ENCODE assay signal across 8 mouse cellular contexts in genomic region chr3:145938405-145939349, GRCm38 (mm10). TPM values are rescaled to one million over a fixed set of nuclear protein-coding genes. Genes with fewer than 3 reads are reported as not detected.
DNase-seq lines count a peak whose midpoint lies in the region; ATAC-seq and TF ChIP-seq lines count a peak whose summit lies in the region.

No protein-coding gene starts in this region.

- H3K4me2 ChIP-seq in embryonic facial prominence, embryonic 15.5 days (replicated peaks), result peak overlapping the region; percentile 74
- H3K4me2 ChIP-seq in kidney, embryonic 15.5 days, result peak overlapping the region; percentile 77
- peak overlapping the region; percentile 85 for H3K4me2 ChIP-seq in midbrain, embryonic 13.5 days (replicated peaks)

- ATAC-seq in Patski, result peak; percentile 65
- ATAC-seq in embryonic facial prominence, embryonic 15.5 days (ENCODE audit: insufficient number of reproducible peaks, low FRiP score, low TSS enrichment, low read depth), result no peak
- ATAC-seq in kidney, embryonic 15.5 days (replicated peaks; ENCODE audit: low FRiP score), result peak; percentile 31
- ATAC-seq in midbrain, embryonic 13.5 days, result peak; percentile 43

- no peaks in the 10 kb centered on the region for H3K27me3 ChIP-seq in Patski
- no peaks in the 10 kb centered on the region for H3K27me3 ChIP-seq in embryonic facial prominence, embryonic 15.5 days
- no peaks in the 10 kb centered on the region for H3K27me3 ChIP-seq in kidney, embryonic 15.5 days
- H3K27me3 ChIP-seq in midbrain, embryonic 13.5 days, result no peaks in the 10 kb centered on the region

- no peak for DNase-seq in layer of hippocampus, adult 2 months (ENCODE audit: low spot score in 2 of 2)
- no peak for DNase-seq in layer of hippocampus, adult 18-20 months (ENCODE audit: low spot score in 2 of 2)
- DNase-seq in Patski (ENCODE audit: low read depth, low spot score), result no peak
- no peak for DNase-seq in urinary bladder, adult 2 months (ENCODE audit: low spot score)
- DNase-seq in spleen, postnatal 36 days (ENCODE audit: low spot score in 2 of 2), result no peak

- peaks cover 22% of the 10 kb centered on the region for H3K36me3 ChIP-seq in embryonic facial prominence, embryonic 15.5 days
- peaks cover 43% of the 10 kb centered on the region for H3K36me3 ChIP-seq in kidney, embryonic 15.5 days
- peaks cover 30% of the 10 kb centered on the region for H3K36me3 ChIP-seq in midbrain, embryonic 13.5 days

- 0 out of 2 replicates have a peak, but pooled peaks have one; percentile 10 for TF ChIP-seq CTCF in layer of hippocampus, adult 2 months (conservative IDR thresholded peaks at IDR 0.05)
- TF ChIP-seq CTCF in Patski (IDR thresholded peaks at IDR 0.05), result no peak

- 17% methylated on average over 50 of the region's 50 CpGs for WGBS in embryonic facial prominence, embryonic 15.5 days
- 18% methylated on average over 50 of the region's 50 CpGs for WGBS in kidney, embryonic 15.5 days
- 22% methylated on average over 37 of the region's 50 CpGs for WGBS in midbrain, embryonic 13.5 days

- in situ Hi-C loops in Patski (cut with MboI; ENCODE audit: low pct_unique_long_range_greater_than_20kb), result no loop called here

- CTCF ChIA-PET in Patski (lab: Charles Lee), result interaction anchor here (0.6 to 3.5 kb wide), 14 partner anchors 8 to 446 kb away, joined by 3 to 39 read pairs (median 4); partner anchors contain the start of gene Bcl10

- H3K9ac ChIP-seq in embryonic facial prominence, embryonic 15.5 days, result peak overlapping the region; percentile 73
- H3K9ac ChIP-seq in kidney, embryonic 15.5 days, result peak overlapping the region; percentile 94
- peak overlapping the region; percentile 95 for H3K9ac ChIP-seq in midbrain, embryonic 13.5 days (replicated peaks)

- peaks cover 28% of the 10 kb centered on the region for H3K4me1 ChIP-seq in embryonic facial prominence, embryonic 15.5 days
- peaks cover 37% of the 10 kb centered on the region for H3K4me1 ChIP-seq in kidney, embryonic 15.5 days
- peaks cover 39% of the 10 kb centered on the region for H3K4me1 ChIP-seq in midbrain, embryonic 13.5 days (replicated peaks)

- H3K9me3 ChIP-seq in embryonic facial prominence, embryonic 15.5 days (replicated peaks), result no peaks in the 10 kb centered on the region
- H3K9me3 ChIP-seq in kidney, embryonic 15.5 days (replicated peaks), result no peaks in the 10 kb centered on the region
- no peaks in the 10 kb centered on the region for H3K9me3 ChIP-seq in midbrain, embryonic 13.5 days

- H3K4me3 ChIP-seq in layer of hippocampus, adult 2 months, result peak overlapping the region; percentile 69
- peak overlapping the region; percentile 72 for H3K4me3 ChIP-seq in embryonic facial prominence, embryonic 15.5 days (replicated peaks)
- H3K4me3 ChIP-seq in kidney, embryonic 15.5 days (replicated peaks), result peak overlapping the region; percentile 100
- H3K4me3 ChIP-seq in midbrain, embryonic 13.5 days (replicated peaks), result peak overlapping the region; percentile 97

- peak overlapping the region; percentile 90; the same call in 1 of the 2 replicates for H3K27ac ChIP-seq in layer of hippocampus, adult 2 months
- H3K27ac ChIP-seq in embryonic facial prominence, embryonic 15.5 days (replicated peaks), result 0 out of 2 replicates have a peak overlapping the region, but pooled peaks have one; percentile 68
- H3K27ac ChIP-seq in kidney, embryonic 15.5 days, result peak overlapping the region; percentile 75; the same call in 1 of the 2 replicates
- peak overlapping the region; percentile 79 for H3K27ac ChIP-seq in midbrain, embryonic 13.5 days

- POLR2A ChIA-PET in Patski (lab: Charles Lee), result interaction anchor here (0.6 to 1.1 kb wide), 6 partner anchors 14 to 239 kb away, joined by 3 to 4 read pairs (median 3); partner anchors contain the start of gene Ddah1

RNA-seq across cellular contexts. Expression of gene 2410004B18Rik, which starts 0.9 kb away (rescaled TPM):
- 10 to 100 TPM; 36.7 to 40.6 TPM for total RNA-seq in layer of hippocampus, adult 2 months (2021)
- total RNA-seq in layer of hippocampus, adult 18-20 months (2021), result 10 to 100 TPM; 37.1 to 38.2 TPM
- polyA plus RNA-seq in Patski (2021), result 44.8 TPM
- 49.1 and 49.9 TPM in 2 replicates for polyA plus RNA-seq in embryonic facial prominence, embryonic 15.5 days (2015; fragmentation: Nextera tagmentation; extraction: Ambion mirVana)
- polyA plus RNA-seq in kidney, embryonic 15.5 days (2015; fragmentation: Nextera tagmentation; extraction: Ambion mirVana), result 50.2 and 52.7 TPM in 2 replicates
- 70.0 and 73.0 TPM in 2 replicates for polyA plus RNA-seq in midbrain, embryonic 13.5 days (2015; fragmentation: Nextera tagmentation; extraction: Ambion mirVana)
- 18.9 and 23.1 TPM in 2 replicates for polyA plus RNA-seq in urinary bladder, adult 2 months (2012; rRNA removed)

RNA-seq across cellular contexts. Expression of gene Bcl10, which starts 16.1 kb away (rescaled TPM):
- total RNA-seq in layer of hippocampus, adult 2 months (2021), result 10 to 100 TPM; 11.1 to 12.7 TPM
- total RNA-seq in layer of hippocampus, adult 18-20 months (2021), result 10 to 100 TPM; 13.0 to 13.7 TPM
- 51.4 TPM for polyA plus RNA-seq in Patski (2021)
- polyA plus RNA-seq in embryonic facial prominence, embryonic 15.5 days (2015; fragmentation: Nextera tagmentation; extraction: Ambion mirVana), result 50.1 and 51.8 TPM in 2 replicates
- polyA plus RNA-seq in kidney, embryonic 15.5 days (2015; fragmentation: Nextera tagmentation; extraction: Ambion mirVana), result 52.2 and 53.5 TPM in 2 replicates
- 36.0 and 40.0 TPM in 2 replicates for polyA plus RNA-seq in midbrain, embryonic 13.5 days (2015; fragmentation: Nextera tagmentation; extraction: Ambion mirVana)
- 24.3 and 25.7 TPM in 2 replicates for polyA plus RNA-seq in urinary bladder, adult 2 months (2012; rRNA removed)

RNA-seq across cellular contexts. Expression of gene Syde2, which starts 49.0 kb away (rescaled TPM):
- 1 to 10 TPM; 4.7 to 4.8 TPM for total RNA-seq in layer of hippocampus, adult 2 months (2021)
- total RNA-seq in layer of hippocampus, adult 18-20 months (2021), result 1 to 10 TPM; 3.6 to 4.2 TPM
- 11.1 TPM for polyA plus RNA-seq in Patski (2021)
- 1.6 and 1.7 TPM in 2 replicates for polyA plus RNA-seq in embryonic facial prominence, embryonic 15.5 days (2015; fragmentation: Nextera tagmentation; extraction: Ambion mirVana)
- polyA plus RNA-seq in kidney, embryonic 15.5 days (2015; fragmentation: Nextera tagmentation; extraction: Ambion mirVana), result 1.4 and 1.8 TPM in 2 replicates
- polyA plus RNA-seq in midbrain, embryonic 13.5 days (2015; fragmentation: Nextera tagmentation; extraction: Ambion mirVana), result 0.39 and 0.52 TPM in 2 replicates
- polyA plus RNA-seq in urinary bladder, adult 2 months (2012; rRNA removed), result 9.9 and 10.9 TPM in 2 replicates
